Mouse (Mus musculus): ENCODE data around the gene Manf.

DNA sequence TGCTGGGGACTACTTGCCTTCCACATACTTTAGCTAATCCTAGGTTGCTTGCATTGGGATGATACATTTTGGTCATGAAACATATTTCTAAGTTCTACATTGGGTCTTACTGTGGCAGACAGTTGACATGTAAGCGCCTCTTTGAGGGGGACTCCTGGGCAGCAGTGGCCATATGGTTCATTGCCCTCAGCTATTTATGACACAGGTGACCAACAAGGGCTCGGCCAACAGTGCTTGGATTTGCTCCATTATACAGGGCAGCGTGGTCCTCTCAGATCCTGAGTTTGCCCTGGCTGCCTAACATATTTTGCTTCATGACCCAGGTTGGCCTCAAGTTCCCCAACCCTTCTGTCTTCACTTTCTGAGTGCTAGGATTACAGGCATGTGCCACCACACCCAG lies 15.1 kb downstream of the Manf start:
- TF ChIP-seq CTCF (IDR thresholded peaks at IDR 0.05; ENCODE audit: low read depth) = no peak
- no peak for TF ChIP-seq EP300 (IDR thresholded peaks at IDR 0.05; ENCODE audit: low read depth)
